Mouse (Mus musculus) liver, adult 2 months (tissue): ENCODE results near the gene Eapp. TPM values are rescaled to one million over a fixed set of nuclear protein-coding genes. Genes with fewer than 3 reads are reported as not detected.
"Not testable (repeated sequence)": the region's sequence is repeated elsewhere in the genome, so short reads cannot be mapped to it uniquely, and the experiment has no call there.

Experiments
- DNase-seq: peaks from one replicate; pipeline ENCODE4 v3.0.0-alpha.2; 2011; ENCODE audit warnings: low read depth, low spot score; ENCODE audit errors: extremely low read depth
- H3K27ac ChIP-seq: fragments of 200-500 bp; replicated peaks from 2 replicates; pipeline ENCODE4 v1.5.1; 2012; ENCODE audit warnings: low read depth, mild to moderate bottlenecking, control low read depth, inconsistent platforms, low read length; ENCODE audit not compliant: insufficient read depth
- H3K27me3 ChIP-seq: fragments of 200-500 bp; 2 replicates; pipeline ENCODE4 v1.6.1; 2012; ENCODE audit warnings: mild to moderate bottlenecking, moderate library complexity, low read length, inconsistent platforms; ENCODE audit not compliant: control insufficient read depth, insufficient read depth
- H3K36me3 ChIP-seq: fragments of 200-500 bp; 2 replicates; pipeline ENCODE4 v1.6.1; 2012; ENCODE audit warnings: low read length, inconsistent platforms; ENCODE audit not compliant: control insufficient read depth, insufficient read depth
- H3K4me1 ChIP-seq: fragments of 200-500 bp; 2 replicates; pipeline ENCODE4 v1.6.1; 2011; ENCODE audit warnings: low read length; ENCODE audit not compliant: control insufficient read depth, insufficient read depth
- H3K4me3 ChIP-seq: fragments of 200-500 bp; 2 replicates; pipeline ENCODE4 v1.5.1; 2011; ENCODE audit warnings: low read depth, mild to moderate bottlenecking, control low read depth, low read length, moderate library complexity; ENCODE audit not compliant: insufficient read depth
- H3K79me2 ChIP-seq: fragments of 200-500 bp; 2 replicates; pipeline ENCODE4 v1.6.1; 2012; ENCODE audit warnings: inconsistent platforms, mild to moderate bottlenecking, low read length, moderate library complexity; ENCODE audit not compliant: control insufficient read depth, insufficient read depth
- H3K9ac ChIP-seq: fragments of 200-500 bp; 2 replicates; pipeline ENCODE4 v1.6.1; 2012; ENCODE audit warnings: low read depth, mild to moderate bottlenecking, control low read depth, inconsistent platforms, low read length
- CTCF ChIP-seq: fragments of 200-500 bp; IDR thresholded peaks from 2 replicates; pipeline ENCODE4 v1.5.1; 2011; ENCODE audit warnings: low read depth, low read length, control low read depth
- POLR2A ChIP-seq: fragments of 200-500 bp; IDR thresholded peaks from 2 replicates; pipeline ENCODE4 v1.6.1; 2011; ENCODE audit warnings: low read length, control low read depth; ENCODE audit not compliant: insufficient read depth; ENCODE audit errors: extremely low read depth
- WGBS: fragments of 180-500 bp; shearing (Covaris S2); methylation state at CpG from one replicate; pipeline ENCODE4 v1.1.7; 2018; 5-methylcytosine and 5-hydroxymethylcytosine counted together
- polyA plus RNA-seq: library from polyadenylated mRNA; depleted of rRNA; stranded (reverse); fragments of >200 nt; gene quantifications from 2 replicates; pipeline ENCODE4 v1.2.3, GENCODE M21; 2012
- total RNA-seq: library from RNA; depleted of rRNA; stranded (reverse); fragments of >200 nt; gene quantifications from 2 replicates; pipeline ENCODE4 v1.2.3, GENCODE M21; 2014

Eapp gene
- total and polyA plus RNA-seq, 2 experiments: 17.1 to 24.6 TPM

DNA sequence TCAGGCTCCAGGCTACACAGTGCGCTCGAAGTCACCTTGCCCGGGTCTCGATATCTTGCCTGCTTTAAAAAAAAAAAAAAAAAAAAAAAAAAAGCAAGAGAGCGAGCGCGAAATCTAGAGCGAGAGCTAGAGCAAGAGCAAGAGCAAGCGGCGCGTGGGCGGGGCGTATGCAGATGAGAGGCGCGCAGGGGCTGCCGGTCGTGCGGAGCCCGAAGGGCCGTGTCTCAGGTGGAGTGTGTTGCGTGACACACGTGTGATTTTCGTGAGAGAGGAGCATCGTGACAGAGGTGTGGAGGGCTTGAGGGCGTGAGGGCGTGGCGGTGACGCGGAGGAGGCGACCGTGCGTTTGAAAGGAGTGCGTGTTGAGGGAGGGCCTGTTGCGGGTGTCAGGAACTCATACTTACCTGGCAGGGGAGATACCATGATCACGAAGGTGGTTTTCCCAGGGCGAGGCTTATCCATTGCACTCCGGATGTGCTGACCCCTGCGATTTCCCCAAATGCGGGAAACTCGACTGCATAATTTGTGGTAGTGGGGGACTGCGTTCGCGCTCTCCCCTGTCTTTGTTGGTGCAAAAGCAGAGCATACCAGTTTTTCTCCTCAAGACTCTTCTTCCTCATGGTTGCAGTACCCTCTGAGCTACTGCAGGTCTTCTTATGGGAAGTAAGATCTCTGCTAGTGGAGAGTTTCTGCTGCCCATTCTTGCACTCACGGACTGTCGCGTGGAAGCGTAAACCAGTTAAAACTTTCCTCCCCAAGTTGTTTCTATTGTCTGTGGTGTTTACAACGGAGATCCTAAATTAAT lies 18.3 kb upstream of the Eapp start:
- not testable (repeated sequence) for H3K27ac ChIP-seq, H3K4me3 ChIP-seq, H3K79me2 ChIP-seq, H3K36me3 ChIP-seq, H3K9ac ChIP-seq, DNase-seq, H3K27me3 ChIP-seq, H3K4me1 ChIP-seq
- WGBS: 0% methylated on average over 6 of the region's 48 CpGs

GRCm38 (mm10) chr12:54710494-54710879 lies 14.8 kb upstream of the Eapp start:
- not testable (repeated sequence) for H3K9ac ChIP-seq, H3K27me3 ChIP-seq, H3K27ac ChIP-seq, H3K79me2 ChIP-seq, DNase-seq, H3K4me1 ChIP-seq, H3K4me3 ChIP-seq, H3K36me3 ChIP-seq
- WGBS: 0% methylated on average over 3 of the region's 8 CpGs

GRCm38 (mm10) chr12:54709691-54710493 lies 14.2 kb upstream of the Eapp start:
- not testable (repeated sequence) for H3K9ac ChIP-seq, H3K27ac ChIP-seq, H3K27me3 ChIP-seq, H3K4me1 ChIP-seq, DNase-seq, H3K79me2 ChIP-seq, H3K36me3 ChIP-seq
- 1% methylated on average over 12 of the region's 44 CpGs for WGBS
- 0 out of 2 replicates have a peak overlapping the region, but pooled peaks have one; percentile 16 for H3K4me3 ChIP-seq

DNA sequence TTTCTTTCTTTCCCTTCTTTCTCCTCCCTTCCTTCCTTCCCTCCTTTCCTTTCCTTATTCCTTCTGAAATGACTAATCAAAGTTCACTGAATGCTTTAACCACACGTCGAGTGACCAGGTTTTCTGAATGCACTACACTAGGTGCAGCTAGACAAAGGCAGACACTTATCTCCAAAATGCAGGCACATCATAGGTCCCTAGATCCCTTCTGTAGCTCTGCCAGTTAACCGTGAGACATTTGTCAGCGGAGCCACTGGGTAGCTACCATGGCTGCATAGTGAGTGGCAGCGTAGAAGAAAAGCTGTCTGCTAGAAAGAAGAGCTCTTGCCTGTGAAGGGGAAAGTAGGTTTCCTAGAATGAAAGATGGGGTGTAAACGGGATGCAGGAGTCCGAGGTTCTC lies 3.7 kb upstream of the Eapp start:
- Histone ChIP-seq H3K27me3 (no peaks in the 10 kb centered on the region), H3K36me3 (no peaks in the 10 kb centered on the region), H3K79me2 (no peaks in the 10 kb centered on the region), H3K9ac (no peak overlapping the region), H3K4me1 (no peaks in the 10 kb centered on the region), H3K27ac (no peak overlapping the region), H3K4me3 (no peak overlapping the region)
- DNase-seq: no peak
- TF ChIP-seq CTCF (no peak), POLR2A (no peak)
- WGBS: 83% methylated on average over 7 of the region's 7 CpGs

GRCm38 (mm10) chr12:54697791-54698250 lies 2.1 kb upstream of the Eapp start:
- Histone ChIP-seq H3K79me2 (no peaks in the 10 kb centered on the region), H3K4me3 (no peak overlapping the region), H3K27ac (no peak overlapping the region), H3K4me1 (no peaks in the 10 kb centered on the region), H3K36me3 (no peaks in the 10 kb centered on the region), H3K9ac (no peak overlapping the region), H3K27me3 (no peaks in the 10 kb centered on the region)
- WGBS: 50% methylated on average over 6 of the region's 6 CpGs
- DNase-seq: no peak
- no peak for TF ChIP-seq POLR2A
- TF ChIP-seq CTCF: no peak

- Histone ChIP-seq H3K27me3 (no peaks in the 10 kb centered on the region), H3K4me3 (no peak overlapping the region), H3K27ac (no peak overlapping the region), H3K4me1 (no peaks in the 10 kb centered on the region), H3K9ac (no peak overlapping the region), H3K79me2 (no peaks in the 10 kb centered on the region), H3K36me3 (peaks cover 2% of the 10 kb centered on the region; the same call in 1 of the 2 replicates)
- WGBS: 8% methylated on average over 7 of the region's 7 CpGs
- TF ChIP-seq POLR2A: no peak
- no peak for TF ChIP-seq CTCF
- DNase-seq: peak; percentile 84
These were observed 1.4 kb upstream of the Eapp start for GRCm38 (mm10) chr12:54697003-54697597.
